23 mouse cellular contexts compared by ENCODE assay signal in the genomic region with DNA sequence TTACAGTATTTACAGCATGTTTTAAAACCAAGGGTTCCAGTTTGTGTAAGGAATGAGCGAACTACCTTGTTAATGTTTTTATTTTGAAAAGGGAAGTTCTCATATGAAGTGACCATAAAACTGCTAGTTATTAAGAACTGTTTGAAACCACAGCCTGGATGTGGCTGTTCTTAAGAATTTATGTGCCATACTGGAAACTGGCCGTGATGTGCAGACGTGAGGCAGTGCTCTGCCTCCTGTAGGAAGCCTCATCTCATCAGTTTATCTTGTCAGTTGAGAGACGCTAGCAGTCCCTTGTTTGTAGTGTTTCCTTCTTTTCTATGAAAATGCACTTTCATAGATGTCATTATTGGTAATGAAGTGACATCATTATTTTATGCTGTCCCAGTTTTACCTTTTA.
DNase-seq lines count a peak whose midpoint lies in the region; ATAC-seq and TF ChIP-seq lines count a peak whose summit lies in the region.
"Had no signal": no experiment of that assay in that cellular context is flagged by ENCODE, and none has a peak within 500 bp of the region (broad histone marks: within the 10 kb centered on the region; RNA-seq: fewer than 3 reads in every experiment).

No protein-coding gene starts in this region.

- peak overlapping the region; percentile 40; the same call in 1 of the 2 replicates for H3K27ac ChIP-seq in left cerebral cortex, adult 2 months
- H3K27ac ChIP-seq: embryonic facial prominence, embryonic 10.5 days; embryonic facial prominence, embryonic 12.5 days; forebrain, embryonic 13.5 days; forebrain, embryonic 15.5 days had no signal

- TF ChIP-seq CTCF in left cerebral cortex, adult 2 months (IDR thresholded peaks at IDR 0.05), result no peak

- peak; percentile 15 for DNase-seq in heart, adult 11 months
- DNase-seq in heart, adult 8-10 months (ENCODE audit: low spot score), result no peak
- DNase-seq in left cerebral cortex, adult 2 months (ENCODE audit: extremely low spot score in 1 of 2, low spot score in 2 of 2), result no peak
- no peak for DNase-seq in left cerebral cortex, postnatal 14 days (ENCODE audit: low spot score in 2 of 2)
- DNase-seq in cerebellum, postnatal 14 days, result no peak
- DNase-seq in kidney, adult 11 months, result no peak
- DNase-seq: adrenal gland, adult 8-10 months; adrenal gland, postnatal 14 days; adrenal gland, postnatal 36 days; B cell, adult 2 months; cerebellum, adult 11-12 months; cerebellum, adult 9-10 months; cerebellum, postnatal 10 days; cerebellum, postnatal 36 days had no signal

- intact Hi-C loops in left cerebral cortex, adult 2 months (cut with DNase I), result loop anchor here (5.0 kb wide), 2 partner anchors 93 to 108 kb away; partner anchors contain the start of gene Pan3
- intact Hi-C loops in left cerebral cortex, postnatal 14 days (cut with DNase I), result no loop called here

- H3K4me3 ChIP-seq in left cerebral cortex, adult 2 months, result no peak overlapping the region
- H3K4me3 ChIP-seq: embryonic facial prominence, embryonic 10.5 days; embryonic facial prominence, embryonic 12.5 days; forebrain, embryonic 13.5 days; forebrain, embryonic 15.5 days had no signal

- ATAC-seq in common myeloid progenitor, adult 5-6 weeks (replicated peaks; ENCODE audit: low read depth, poor library complexity, severe bottlenecking), result peak; percentile 55
- peak; percentile 43 to 49; a peak in 2 of 4 replicates for ATAC-seq in hematopoietic stem cell, adult 5-6 weeks (replicated peaks in 1 of 2; ENCODE audit: insufficient read depth in 1 of 2, low FRiP score in 2 of 2, low TSS enrichment in 1 of 2, low read depth in 1 of 2, poor library complexity in 2 of 2, severe bottlenecking in 2 of 2)
- ATAC-seq: activated CD4-positive, CD25-positive, alpha-beta regulatory T cell, adult 4 months; CD4-positive, CD25-positive, alpha-beta regulatory T cell, adult 4 months; forebrain, embryonic 13.5 days; forebrain, embryonic 15.5 days; Patski had no signal
